Mouse (Mus musculus): ENCODE data around the gene Gm20388. TPM values are rescaled to one million over a fixed set of nuclear protein-coding genes. Genes with fewer than 3 reads are reported as not detected.
A peak's percentile ranks its signal among the peaks of the same experiment; 100 is the strongest.

Gm20388 gene
- total RNA-seq, 1 experiment, result 27.0 TPM

- H3K9ac ChIP-seq (ENCODE audit: insufficient read depth, low read depth, low read length, poor library complexity, severe bottlenecking), result no peak overlapping the region
- in situ Hi-C loops (cut with MboI; ENCODE audit: low sequenced_read_pairs in 2 of 2, unreplicated experiment in 2 of 2), result no loop called here
- DNase-seq (ENCODE audit: low read depth, low spot score), result no peak
- peaks cover 0 to 30% of the 10 kb centered on the region in 2 experiments; a peak in 2 of 4 replicates for H3K4me1 ChIP-seq (ENCODE audit: control insufficient read depth in 2 of 2, insufficient read depth in 2 of 2, low read length in 2 of 2, poor library complexity in 1 of 2)
- peaks cover 12% of the 10 kb centered on the region; the same call in 1 of the 2 replicates for H3K36me3 ChIP-seq (ENCODE audit: control insufficient read depth, insufficient read depth, low read length, poor library complexity, severe bottlenecking)
- H3K4me3 ChIP-seq (ENCODE audit: insufficient read depth in 1 of 2, low read depth in 1 of 2, low read length in 2 of 2, poor library complexity in 1 of 2, severe bottlenecking in 1 of 2), result no peak overlapping the region
- H3K27ac ChIP-seq (ENCODE audit: insufficient read depth, low read depth, low read length, poor library complexity, severe bottlenecking), result no peak overlapping the region
- TF ChIP-seq ZNF384 (IDR thresholded peaks at IDR 0.05; ENCODE audit: low read depth, low read length) (no peak), HCFC1 (IDR thresholded peaks at IDR 0.05; ENCODE audit: borderline replicate concordance, insufficient read depth, low read length) (no peak), MAFK (IDR thresholded peaks at IDR 0.05; ENCODE audit: insufficient read depth, low read depth, low read length) (no peak), ZC3H11A (IDR thresholded peaks at IDR 0.05; ENCODE audit: borderline replicate concordance, low read depth, low read length) (no peak), CHD2 (IDR thresholded peaks at IDR 0.05; ENCODE audit: low read depth, low read length) (no peak)
- no peaks in the 10 kb centered on the region for H3K9me3 ChIP-seq (ENCODE audit: control insufficient read depth, insufficient read depth, low read depth, low read length)
Observed at GRCm38 (mm10) chr8:121649423-121649822, 1738.8 kb downstream of the Gm20388 start.

DNA sequence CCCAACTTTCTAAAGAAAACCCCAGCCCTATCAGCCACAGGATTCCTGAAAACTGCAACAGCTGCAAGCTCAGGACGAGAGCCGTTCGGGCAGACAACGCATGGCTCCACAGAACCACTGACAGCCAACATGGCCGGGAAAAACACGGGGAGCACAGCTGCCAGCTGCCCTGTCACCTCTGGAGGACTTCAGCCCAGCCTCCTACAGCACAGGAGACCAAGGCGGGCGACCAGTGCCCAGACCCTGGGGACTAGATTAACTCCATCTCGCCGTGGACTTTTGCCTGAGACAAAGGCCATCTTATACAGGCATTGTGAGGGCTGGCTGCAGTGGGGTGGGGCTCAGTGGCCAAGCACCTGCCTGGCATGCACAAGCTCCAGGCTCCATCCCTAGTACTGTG is 1739.3 kb downstream of the Gm20388 start:
- peaks cover 12% of the 10 kb centered on the region; the same call in 1 of the 2 replicates for H3K36me3 ChIP-seq (ENCODE audit: control insufficient read depth, insufficient read depth, low read length, poor library complexity, severe bottlenecking)
- no peaks in the 10 kb centered on the region for H3K9me3 ChIP-seq (ENCODE audit: control insufficient read depth, insufficient read depth, low read depth, low read length)
- H3K4me1 ChIP-seq (ENCODE audit: control insufficient read depth in 2 of 2, insufficient read depth in 2 of 2, low read length in 2 of 2, poor library complexity in 1 of 2), result peaks cover 0 to 29% of the 10 kb centered on the region in 2 experiments; a peak in 2 of 4 replicates
- no peak for DNase-seq (ENCODE audit: low read depth, low spot score)
- in situ Hi-C loops (cut with MboI; ENCODE audit: low sequenced_read_pairs in 2 of 2, unreplicated experiment in 2 of 2), result no loop called here
- no peak overlapping the region for H3K27ac ChIP-seq (ENCODE audit: insufficient read depth, low read depth, low read length, poor library complexity, severe bottlenecking)
- no peak for TF ChIP-seq ZC3H11A (IDR thresholded peaks at IDR 0.05; ENCODE audit: borderline replicate concordance, low read depth, low read length)
- no peak overlapping the region; the same call in 1 of the 2 replicates for H3K9ac ChIP-seq (ENCODE audit: insufficient read depth, low read depth, low read length, poor library complexity, severe bottlenecking)
- no peak overlapping the region for H3K4me3 ChIP-seq (ENCODE audit: insufficient read depth in 1 of 2, low read depth in 1 of 2, low read length in 2 of 2, poor library complexity in 1 of 2, severe bottlenecking in 1 of 2)

GRCm38 (mm10) chr8:121650389-121651307 is 1740.0 kb downstream of the Gm20388 start:
- H3K9me3 ChIP-seq (ENCODE audit: control insufficient read depth, insufficient read depth, low read depth, low read length), result no peaks in the 10 kb centered on the region
- TF ChIP-seq CHD2 (IDR thresholded peaks at IDR 0.05; ENCODE audit: low read depth, low read length) (no peak), HCFC1 (IDR thresholded peaks at IDR 0.05; ENCODE audit: borderline replicate concordance, insufficient read depth, low read length) (no peak), ZNF384 (IDR thresholded peaks at IDR 0.05; ENCODE audit: low read depth, low read length) (no peak), ZC3H11A (IDR thresholded peaks at IDR 0.05; ENCODE audit: borderline replicate concordance, low read depth, low read length) (no peak), MAFK (IDR thresholded peaks at IDR 0.05; ENCODE audit: insufficient read depth, low read depth, low read length) (no peak)
- H3K27ac ChIP-seq (ENCODE audit: insufficient read depth, low read depth, low read length, poor library complexity, severe bottlenecking), result no peak overlapping the region
- H3K36me3 ChIP-seq (ENCODE audit: control insufficient read depth, insufficient read depth, low read length, poor library complexity, severe bottlenecking), result peaks cover 12% of the 10 kb centered on the region; the same call in 1 of the 2 replicates
- peaks cover 0 to 25% of the 10 kb centered on the region in 2 experiments; a peak in 2 of 4 replicates for H3K4me1 ChIP-seq (ENCODE audit: control insufficient read depth in 2 of 2, insufficient read depth in 2 of 2, low read length in 2 of 2, poor library complexity in 1 of 2)
- no peak for DNase-seq (ENCODE audit: low read depth, low spot score)
- peak overlapping the region; percentile 84 to 98; a peak in 2 of 4 replicates for H3K4me3 ChIP-seq (ENCODE audit: insufficient read depth in 1 of 2, low read depth in 1 of 2, low read length in 2 of 2, poor library complexity in 1 of 2, severe bottlenecking in 1 of 2)
- H3K9ac ChIP-seq (ENCODE audit: insufficient read depth, low read depth, low read length, poor library complexity, severe bottlenecking), result no peak overlapping the region; the same call in 1 of the 2 replicates
- in situ Hi-C loops (cut with MboI; ENCODE audit: low sequenced_read_pairs in 2 of 2, unreplicated experiment in 2 of 2), result no loop called here

- Histone ChIP-seq H3K4me3 (ENCODE audit: insufficient read depth in 1 of 2, low read depth in 1 of 2, low read length in 2 of 2, poor library complexity in 1 of 2, severe bottlenecking in 1 of 2) (peak overlapping the region; percentile 84 to 98), H3K36me3 (ENCODE audit: control insufficient read depth, insufficient read depth, low read length, poor library complexity, severe bottlenecking) (peaks cover 12% of the 10 kb centered on the region; the same call in 1 of the 2 replicates), H3K4me1 (ENCODE audit: control insufficient read depth in 2 of 2, insufficient read depth in 2 of 2, low read length in 2 of 2, poor library complexity in 1 of 2) (peaks cover 0 to 25% of the 10 kb centered on the region in 2 experiments; a peak in 2 of 4 replicates), H3K9me3 (ENCODE audit: control insufficient read depth, insufficient read depth, low read depth, low read length) (no peaks in the 10 kb centered on the region), H3K9ac (ENCODE audit: insufficient read depth, low read depth, low read length, poor library complexity, severe bottlenecking) (peak overlapping the region; percentile 75), H3K27ac (ENCODE audit: insufficient read depth, low read depth, low read length, poor library complexity, severe bottlenecking) (no peak overlapping the region)
- TF ChIP-seq CHD2 (IDR thresholded peaks at IDR 0.05; ENCODE audit: low read depth, low read length) (no peak), MAFK (IDR thresholded peaks at IDR 0.05; ENCODE audit: insufficient read depth, low read depth, low read length) (no peak), ZC3H11A (IDR thresholded peaks at IDR 0.05; ENCODE audit: borderline replicate concordance, low read depth, low read length) (no peak)
- in situ Hi-C loops (cut with MboI; ENCODE audit: low sequenced_read_pairs in 2 of 2, unreplicated experiment in 2 of 2), result no loop called here
- no peak for DNase-seq (ENCODE audit: low read depth, low spot score)
Observed at GRCm38 (mm10) chr8:121651308-121651873, 1740.8 kb downstream of the Gm20388 start.
